Mouse (Mus musculus) limb, embryonic 14.5 days (tissue): ENCODE measurements at regions not wholly inside any gene's neighbourhood (a gene's known extent, or its start where the extent isn't known, plus 50 kb on each side); places are given as distances from the start of the nearest gene placed in this dataset.
A peak's percentile ranks its signal among the peaks of the same experiment; 100 is the strongest.

Experiments used
- ATAC-seq: fragments of 200-750 bp; cut with Nextera tagmentation; 2 replicates; pipeline ENCODE4 v1.8.0; 2017; ENCODE audit warnings: low read depth, moderate number of reproducible peaks, moderate TSS enrichment; ENCODE audit not compliant: low FRiP score
- DNase-seq: peaks from one replicate; pipeline ENCODE4 v3.0.0-alpha.2; 2015; ENCODE audit warnings: low spot score
- H3K27ac ChIP-seq: fragments of 300-500 bp; sonication (generic); replicated peaks from 2 replicates; pipeline ENCODE4 v1.5.1; 2014; ENCODE audit warnings: low read depth, mild to moderate bottlenecking, low read length, moderate library complexity, mixed read lengths
- H3K27me3 ChIP-seq: fragments of 300-500 bp; sonication (generic); 2 replicates; pipeline ENCODE4 v1.6.1; 2014; ENCODE audit warnings: low read length, mixed read lengths; ENCODE audit not compliant: control insufficient read depth, insufficient read depth
- H3K36me3 ChIP-seq: fragments of 300-500 bp; sonication (generic); 2 replicates; pipeline ENCODE4 v1.6.1; 2014; ENCODE audit warnings: mild to moderate bottlenecking, low read length, moderate library complexity, mixed read lengths; ENCODE audit not compliant: control insufficient read depth, insufficient read depth
- H3K4me1 ChIP-seq: fragments of 300-500 bp; sonication (generic); 2 replicates; pipeline ENCODE4 v1.6.1; 2014; ENCODE audit warnings: antibody characterized with exemption, low read length, mixed read lengths; ENCODE audit not compliant: control insufficient read depth, insufficient read depth
- H3K4me2 ChIP-seq: fragments of 300-500 bp; sonication (generic); replicated peaks from 2 replicates; pipeline ENCODE4 v1.6.1; 2014; ENCODE audit warnings: low read depth, mild to moderate bottlenecking, low read length, moderate library complexity; ENCODE audit not compliant: severe bottlenecking
- H3K4me3 ChIP-seq: fragments of 300-500 bp; sonication (generic); replicated peaks from 2 replicates; pipeline ENCODE4 v1.5.1; 2014; ENCODE audit warnings: low read length
- H3K9ac ChIP-seq: fragments of 300-500 bp; sonication (generic); 2 replicates; pipeline ENCODE4 v1.6.1; 2014; ENCODE audit warnings: mild to moderate bottlenecking, low read depth, low read length, moderate library complexity; ENCODE audit not compliant: severe bottlenecking
- H3K9me3 ChIP-seq: fragments of 300-500 bp; sonication (generic); 2 replicates; pipeline ENCODE4 v1.6.1; 2016; ENCODE audit warnings: low read length; ENCODE audit not compliant: control insufficient read depth
- POLR2A ChIP-seq: fragments of 200-500 bp; IDR thresholded peaks from 2 replicates; pipeline ENCODE4 v1.8.0; 2012; ENCODE audit warnings: inconsistent platforms, mild to moderate bottlenecking, moderate library complexity, borderline replicate concordance; ENCODE audit not compliant: insufficient read depth, insufficient read length; ENCODE audit errors: extremely low read depth
- WGBS: fragments of 180-500 bp; shearing (Covaris S2); extraction: QIAGEN DNeasy Blood & Tissue Kit; methylation state at CpG from one replicate; pipeline ENCODE4 v1.1.7; 2014; 5-methylcytosine and 5-hydroxymethylcytosine counted together

DNA sequence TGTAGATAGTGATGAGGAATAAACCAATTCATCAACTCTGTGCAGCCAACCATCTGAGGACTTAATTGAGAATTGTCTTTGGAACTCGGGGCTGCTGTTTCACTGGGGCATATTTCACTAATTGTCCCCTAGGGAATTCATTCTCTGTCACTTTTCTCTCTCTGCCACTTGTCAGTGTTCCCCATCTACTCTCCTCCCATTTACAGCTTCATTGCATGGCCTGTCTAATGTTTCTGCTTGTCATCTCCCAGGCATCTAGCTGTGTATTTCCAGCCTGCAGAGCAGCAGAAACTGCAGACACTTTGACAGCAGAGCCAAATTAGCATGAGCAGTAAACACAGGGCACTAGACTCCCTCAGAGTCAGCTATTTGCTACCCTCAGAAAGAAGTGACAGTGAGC, 1105.2 kb downstream of the Ntrk3 start:
- WGBS, result 7% methylated on average over 1 of the region's 1 CpGs
- no peak for TF ChIP-seq POLR2A
- ATAC-seq, result no peak
- DNase-seq, result no peak
- no peaks in the 10 kb centered on the region for H3K36me3 ChIP-seq
- no peak overlapping the region for H3K9ac ChIP-seq
- H3K4me1 ChIP-seq, result no peaks in the 10 kb centered on the region
- no peaks in the 10 kb centered on the region for H3K27me3 ChIP-seq
- H3K4me2 ChIP-seq, result no peak overlapping the region
- H3K9me3 ChIP-seq, result no peaks in the 10 kb centered on the region
- H3K4me3 ChIP-seq, result no peak overlapping the region
- H3K27ac ChIP-seq, result no peak overlapping the region

DNA sequence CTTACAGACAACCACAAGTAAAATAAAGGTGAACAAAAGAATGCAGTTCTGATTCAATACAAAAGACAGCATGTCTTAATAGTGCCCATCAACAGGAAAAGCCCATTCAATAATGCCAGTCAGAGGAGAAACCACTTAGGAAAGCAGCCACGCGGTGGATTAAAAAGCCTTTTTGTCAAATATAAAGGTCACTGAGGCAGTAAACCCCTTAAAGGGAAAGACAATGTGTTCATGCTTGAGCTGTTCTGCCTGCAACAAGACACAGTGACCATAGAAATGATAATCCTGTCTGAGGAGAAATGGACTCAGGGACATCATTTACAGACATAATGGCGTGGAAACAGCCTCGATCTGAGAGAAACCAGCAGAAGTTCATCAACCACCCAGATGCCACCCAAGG, 1114.3 kb downstream of the Ntrk3 start:
- Histone ChIP-seq H3K4me3 (no peak overlapping the region), H3K36me3 (no peaks in the 10 kb centered on the region), H3K4me1 (no peaks in the 10 kb centered on the region), H3K27me3 (no peaks in the 10 kb centered on the region), H3K4me2 (no peak overlapping the region), H3K9ac (no peak overlapping the region), H3K27ac (no peak overlapping the region), H3K9me3 (no peaks in the 10 kb centered on the region)
- 75% methylated on average over 4 of the region's 4 CpGs for WGBS
- DNase-seq (no peak), ATAC-seq (no peak)
- TF ChIP-seq POLR2A, result no peak

DNA sequence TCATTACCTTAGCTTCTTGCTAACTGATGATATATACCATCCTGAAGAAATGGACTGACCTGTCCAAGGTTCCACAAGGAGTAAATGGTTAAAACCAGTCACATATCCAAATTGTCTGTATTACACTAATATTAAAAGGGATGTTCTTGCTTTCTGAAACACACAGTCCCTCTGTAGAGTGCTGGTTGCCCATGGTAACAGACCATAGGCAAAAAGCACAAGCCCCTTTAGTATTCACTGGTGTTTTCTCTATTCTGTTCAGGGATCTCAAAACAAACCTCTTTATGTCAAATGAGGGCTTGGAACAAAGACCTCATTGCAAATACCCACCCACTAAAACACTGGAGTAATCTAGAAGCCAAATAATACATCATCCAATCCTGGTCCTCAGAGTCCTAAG, 1114.9 kb downstream of the Ntrk3 start:
- no peaks in the 10 kb centered on the region for H3K4me1 ChIP-seq
- H3K4me3 ChIP-seq, result no peak overlapping the region
- no peaks in the 10 kb centered on the region for H3K36me3 ChIP-seq
- no peak overlapping the region for H3K4me2 ChIP-seq
- TF ChIP-seq POLR2A, result no peak
- no peak overlapping the region for H3K9ac ChIP-seq
- no peak overlapping the region for H3K27ac ChIP-seq
- no peaks in the 10 kb centered on the region for H3K9me3 ChIP-seq
- ATAC-seq (peak; percentile 30; the same call in 1 of the 2 replicates), DNase-seq (no peak)
- no peaks in the 10 kb centered on the region for H3K27me3 ChIP-seq

DNA sequence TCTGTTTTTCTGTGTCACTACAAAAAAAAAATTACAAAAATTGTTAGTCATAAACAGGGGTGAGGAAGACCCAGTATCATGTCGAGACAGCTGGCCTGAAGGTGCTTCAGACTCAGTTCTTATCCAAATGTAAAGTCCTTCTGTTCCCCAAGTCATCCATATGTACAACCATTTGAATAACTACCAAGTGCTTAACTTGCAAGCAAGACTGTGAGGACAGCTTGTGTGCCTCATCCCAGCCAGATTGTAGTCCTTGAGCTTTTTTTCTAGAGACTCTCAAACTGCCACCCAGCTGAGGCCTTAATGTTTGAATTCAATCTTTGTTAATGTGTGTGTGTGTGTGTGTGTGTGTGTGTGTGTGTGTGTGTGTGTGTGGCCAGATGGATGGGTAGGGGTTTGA, 1164.9 kb downstream of the Ntrk3 start:
- no peak for TF ChIP-seq POLR2A
- no peak overlapping the region for H3K9ac ChIP-seq
- H3K4me3 ChIP-seq, result no peak overlapping the region
- H3K27ac ChIP-seq, result no peak overlapping the region
- no peaks in the 10 kb centered on the region for H3K4me1 ChIP-seq
- no peaks in the 10 kb centered on the region for H3K27me3 ChIP-seq
- DNase-seq (no peak), ATAC-seq (no peak)
- no peak overlapping the region for H3K4me2 ChIP-seq
- WGBS, result 67% methylated on average over 1 of the region's 1 CpGs
- H3K9me3 ChIP-seq, result no peaks in the 10 kb centered on the region
- H3K36me3 ChIP-seq, result no peaks in the 10 kb centered on the region

DNA sequence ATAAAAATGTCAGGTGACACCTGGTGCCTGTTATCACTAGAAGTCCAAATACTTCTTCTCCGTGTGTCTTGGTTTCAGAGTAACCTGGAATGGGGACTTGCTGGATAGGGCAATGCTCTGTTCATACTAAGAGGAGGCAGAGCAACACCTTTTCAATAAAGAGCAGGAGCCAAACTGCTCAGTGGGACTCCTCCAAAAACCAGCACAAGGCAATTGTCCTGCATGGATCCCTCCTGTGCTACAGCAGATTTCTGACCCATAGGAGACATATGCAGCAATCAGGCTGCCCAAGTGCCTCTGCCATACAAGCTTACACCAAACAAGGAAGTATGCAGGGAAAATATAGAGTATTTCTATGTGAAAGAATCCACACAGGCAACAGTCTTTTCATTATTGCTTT, 1178.7 kb downstream of the Ntrk3 start:
- H3K4me2 ChIP-seq, result no peak overlapping the region

DNA sequence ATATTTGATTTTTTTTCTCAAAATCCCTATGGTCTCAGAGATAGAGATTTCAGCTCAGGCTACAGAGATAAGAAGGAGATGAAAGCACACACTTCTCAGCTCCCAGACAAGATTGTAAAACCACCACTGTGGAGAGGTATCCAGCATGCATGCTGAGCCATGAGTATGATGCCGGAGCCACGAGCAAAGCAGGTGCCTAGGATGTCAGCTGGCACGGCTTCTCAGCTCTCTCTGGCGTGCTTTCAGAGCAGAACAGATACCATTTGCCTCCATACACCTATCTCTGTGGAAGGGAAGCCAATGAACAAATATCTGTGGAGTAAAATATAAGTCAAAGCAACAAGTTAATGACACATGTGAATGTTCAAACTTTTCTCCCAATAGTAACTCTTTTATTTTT, 1179.3 kb downstream of the Ntrk3 start:
- Histone ChIP-seq H3K4me1 (no peaks in the 10 kb centered on the region), H3K9me3 (no peaks in the 10 kb centered on the region), H3K4me2 (no peak overlapping the region), H3K27me3 (no peaks in the 10 kb centered on the region), H3K27ac (no peak overlapping the region), H3K36me3 (no peaks in the 10 kb centered on the region), H3K4me3 (no peak overlapping the region), H3K9ac (no peak overlapping the region)
- no peak for TF ChIP-seq POLR2A
- ATAC-seq (no peak), DNase-seq (no peak)
- WGBS, result 58% methylated on average over 4 of the region's 4 CpGs

More for the DNA sequence above, 1178.7 kb downstream of the Ntrk3 start:
- ATAC-seq (no peak), DNase-seq (no peak)
- WGBS, result 0% methylated on average over 1 of the region's 1 CpGs
- Histone ChIP-seq H3K27me3 (no peaks in the 10 kb centered on the region), H3K36me3 (no peaks in the 10 kb centered on the region), H3K9me3 (no peaks in the 10 kb centered on the region), H3K9ac (no peak overlapping the region), H3K4me3 (no peak overlapping the region), H3K27ac (no peak overlapping the region), H3K4me1 (no peaks in the 10 kb centered on the region)
- no peak for TF ChIP-seq POLR2A
